ENCODE assay signal across 18 mouse cellular contexts in genomic region chr17:17652570-17652969, GRCm38 (mm10). TPM values are rescaled to one million over a fixed set of nuclear protein-coding genes. Genes with fewer than 3 reads are reported as not detected.
"Had no signal": no experiment of that assay in that cellular context is flagged by ENCODE, and none has a peak within 500 bp of the region (broad histone marks: within the 10 kb centered on the region; RNA-seq: fewer than 3 reads in every experiment).

No protein-coding gene starts in this region.

- ATAC-seq: liver, postnatal 0 days; lung, postnatal 0 days; midbrain, embryonic 13.5 days; midbrain, embryonic 15.5 days had no signal

- DNase-seq: liver, postnatal 0 days; lung, adult 2 months; lung, postnatal 14 days; lung, postnatal 36 days; retina, postnatal 1 day; right cerebral cortex, adult 18-20 months; right cerebral cortex, postnatal 25 days; right cerebral cortex, postnatal 4 days; spleen, adult 18-20 months; thymus, adult 18-20 months; thymus, postnatal 14 days; thymus, postnatal 36 days had no signal

RNA-seq across cellular contexts. Expression of gene Vmn2r90, which starts 51.0 kb away (rescaled TPM):
- total RNA-seq: midbrain, postnatal 0 days; monocyte, adult 5-6 weeks; neutrophil, adult 5-6 weeks had no signal
